Mouse (Mus musculus): ENCODE results near the gene Nploc4. TPM values are rescaled to one million over a fixed set of nuclear protein-coding genes. Genes with fewer than 3 reads are reported as not detected.
A peak's percentile ranks its signal among the peaks of the same experiment; 100 is the strongest.

The Nploc4 gene
- total and polyA plus RNA-seq, 3 experiments, result 40.6 to 115 (median 50.4) TPM

- TF ChIP-seq MAFK (IDR thresholded peaks at IDR 0.05; ENCODE audit: insufficient replicate concordance, low read length) (peak; percentile 58; the same call in 1 of the 2 replicates), RCOR1 (conservative IDR thresholded peaks at IDR 0.05; ENCODE audit: low read depth, low read length) (peak; percentile 82; the same call in 1 of the 2 replicates), ZKSCAN1 (IDR thresholded peaks at IDR 0.05; ENCODE audit: borderline replicate concordance, low read depth, low read length) (no peak; the same call in 1 of the 2 replicates), USF1 (IDR thresholded peaks at IDR 0.05; ENCODE audit: low read depth, low read length) (peak; percentile 76), MXI1 (IDR thresholded peaks at IDR 0.05; ENCODE audit: low read depth, low read length) (peak; percentile 86), BHLHE40 (IDR thresholded peaks at IDR 0.05; ENCODE audit: low read depth, low read length) (peak; percentile 76), HCFC1 (IDR thresholded peaks at IDR 0.05; ENCODE audit: low read depth, low read length) (peak; percentile 53), ELF1 (IDR thresholded peaks at IDR 0.05; ENCODE audit: low read depth, low read length) (peak; percentile 77), JUN (IDR thresholded peaks at IDR 0.05; ENCODE audit: insufficient read depth, low read depth, low read length) (no peak), ZMIZ1 (IDR thresholded peaks at IDR 0.05; ENCODE audit: low read depth, low read length) (no peak; the same call in none of the 2 replicates), UBTF (IDR thresholded peaks at IDR 0.05; ENCODE audit: low read depth, low read length) (no peak; the same call in none of the 2 replicates), JUND (conservative IDR thresholded peaks at IDR 0.05; ENCODE audit: low read depth, low read length) (no peak), CHD1 (IDR thresholded peaks at IDR 0.05; ENCODE audit: low read depth, low read length) (no peak), MEF2A (IDR thresholded peaks at IDR 0.05; ENCODE audit: borderline replicate concordance, low read depth, low read length) (peak; percentile 79), KAT2A (IDR thresholded peaks at IDR 0.05; ENCODE audit: insufficient replicate concordance, low read length) (peak; percentile 84), POLR2A (IDR thresholded peaks at IDR 0.05; ENCODE audit: low read depth, low read length) (peak; percentile 32; the same call in 1 of the 2 replicates)
These were observed 87.4 kb downstream of the Nploc4 start (continued) for GRCm38 (mm10) chr11:120349986-120350702.

DNA sequence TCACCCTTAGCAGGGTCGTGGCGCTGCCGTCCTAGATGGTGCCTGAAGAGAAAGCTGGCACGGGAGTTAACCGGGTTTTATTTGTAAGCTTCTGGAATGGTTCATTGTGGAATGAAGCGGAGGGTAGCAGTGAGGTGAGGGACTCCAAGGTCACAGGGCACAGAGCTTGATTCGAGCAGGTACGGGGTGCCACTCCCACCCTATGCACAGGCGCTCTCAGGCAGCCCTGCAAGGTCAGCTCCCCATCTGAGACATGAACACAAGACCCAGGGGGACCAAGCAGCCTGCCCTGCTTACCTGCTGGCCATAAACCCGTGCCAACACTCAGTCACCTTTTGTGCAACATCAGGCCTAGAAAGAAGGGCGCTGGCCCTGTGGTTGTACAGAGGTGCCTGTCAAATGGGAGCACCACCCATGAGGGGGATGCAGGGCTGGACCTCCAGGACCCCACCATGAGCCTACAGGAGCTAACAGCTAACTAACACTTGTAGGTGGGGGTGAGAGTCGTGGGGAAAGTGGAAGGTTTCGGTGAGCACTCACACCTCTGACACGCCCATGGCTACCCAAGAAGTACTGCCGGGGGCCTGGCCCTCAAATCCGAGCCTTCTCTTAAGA is 88.0 kb downstream of the Nploc4 start:
- no peaks in the 10 kb centered on the region for H3K9me3 ChIP-seq (replicated peaks; ENCODE audit: low read length)
- no peaks in the 10 kb centered on the region for H3K27me3 ChIP-seq (replicated peaks)
- H3K4me1 ChIP-seq (ENCODE audit: control insufficient read depth in 1 of 2, insufficient read depth in 2 of 2), result peaks cover 21 to 54% of the 10 kb centered on the region in 2 experiments
- H3K27ac ChIP-seq (ENCODE audit: insufficient read depth, low read depth), result peak overlapping the region; percentile 80
- peaks cover 18 to 19% of the 10 kb centered on the region in 2 experiments for H3K36me3 ChIP-seq (replicated peaks in 1 of 2; ENCODE audit: control insufficient read depth in 1 of 2, insufficient read depth in 1 of 2, low read length in 1 of 2)
- dilution Hi-C loops (cut with MboI; ENCODE audit: extremely low pct_ligation_motif_present, extremely low pct_unique_long_range_greater_than_20kb, low sequenced_read_pairs) (no loop called here), in situ Hi-C loops (cut with MboI; ENCODE audit: low pct_ligation_motif_present, low pct_unique_long_range_greater_than_20kb, low sequenced_read_pairs) (no loop called here)
- H3K4me2 ChIP-seq (ENCODE audit: insufficient read depth, low read depth, poor library complexity, severe bottlenecking), result peak overlapping the region; percentile 78
- peak overlapping the region; percentile 78 to 98 (median 85) for H3K4me3 ChIP-seq (replicated peaks in 1 of 3; ENCODE audit: low read depth in 2 of 3, low read length in 2 of 3, poor library complexity in 1 of 3)
- H3K9ac ChIP-seq (ENCODE audit: insufficient read depth, low read depth), result peak overlapping the region; percentile 96
- peak; percentile 51 for DNase-seq (ENCODE audit: extremely low read depth)
- H3K79me2 ChIP-seq (replicated peaks; ENCODE audit: control insufficient read depth, extremely low read depth, insufficient read depth, poor library complexity, severe bottlenecking), result peaks cover 17% of the 10 kb centered on the region
- TF ChIP-seq USF1 (IDR thresholded peaks at IDR 0.05; ENCODE audit: low read depth, low read length) (no peak), RAD21 (IDR thresholded peaks at IDR 0.05; ENCODE audit: low read depth, low read length) (no peak), SMC3 (IDR thresholded peaks at IDR 0.05; ENCODE audit: low read depth, low read length) (no peak), USF2 (conservative IDR thresholded peaks at IDR 0.05; ENCODE audit: low read depth, low read length) (no peak; the same call in 1 of the 2 replicates), GABPA (IDR thresholded peaks at IDR 0.05; ENCODE audit: insufficient replicate concordance, low read depth, low read length) (no peak), SIN3A (IDR thresholded peaks at IDR 0.05; ENCODE audit: low read length) (no peak; the same call in 1 of the 2 replicates), MAFK (IDR thresholded peaks at IDR 0.05; ENCODE audit: insufficient replicate concordance, low read length) (no peak), POLR2AphosphoS2 (IDR thresholded peaks at IDR 0.05; ENCODE audit: low read depth, low read length) (peak; percentile 39; the same call in 1 of the 2 replicates), TCF12 (IDR thresholded peaks at IDR 0.05; ENCODE audit: low read depth, low read length) (no peak), TBP (conservative IDR thresholded peaks at IDR 0.05; ENCODE audit: low read depth, low read length) (0 out of 2 replicates have a peak, but pooled peaks have one; percentile 13), BHLHE40 (IDR thresholded peaks at IDR 0.05; ENCODE audit: low read depth, low read length) (no peak), ZKSCAN1 (IDR thresholded peaks at IDR 0.05; ENCODE audit: borderline replicate concordance, low read depth, low read length) (no peak), PAX5 (IDR thresholded peaks at IDR 0.05; ENCODE audit: low read length) (no peak), MXI1 (IDR thresholded peaks at IDR 0.05; ENCODE audit: low read depth, low read length) (no peak), RCOR1 (conservative IDR thresholded peaks at IDR 0.05; ENCODE audit: low read depth, low read length) (no peak), EP300 (IDR thresholded peaks at IDR 0.05; ENCODE audit: low read length) (no peak), NRF1 (IDR thresholded peaks at IDR 0.05; ENCODE audit: low read depth, low read length) (no peak; the same call in 1 of the 2 replicates), NELFE (IDR thresholded peaks at IDR 0.05; ENCODE audit: low read depth, low read length) (no peak), ZC3H11A (IDR thresholded peaks at IDR 0.05; ENCODE audit: low read depth, low read length) (no peak), CHD1 (IDR thresholded peaks at IDR 0.05; ENCODE audit: low read depth, low read length) (0 out of 2 replicates have a peak, but pooled peaks have one; percentile 24), IRF4 (IDR thresholded peaks at IDR 0.05; ENCODE audit: low read depth, low read length) (0 out of 2 replicates have a peak, but pooled peaks have one; percentile 3), MAX (IDR thresholded peaks at IDR 0.05; ENCODE audit: low read length) (peak; percentile 35; the same call in 1 of the 2 replicates), CTCF (conservative IDR thresholded peaks at IDR 0.05 in 1 of 2, IDR thresholded peaks at IDR 0.05 in 1 of 2; ENCODE audit: low read depth in 2 of 2, low read length in 2 of 2) (no peak), POLR2A (IDR thresholded peaks at IDR 0.05; ENCODE audit: low read depth, low read length) (no peak; the same call in 1 of the 2 replicates), ZNF384 (IDR thresholded peaks at IDR 0.05; ENCODE audit: low read depth, low read length) (no peak), JUN (IDR thresholded peaks at IDR 0.05; ENCODE audit: insufficient read depth, low read depth, low read length) (no peak)

Data from CH12.LX (cell line).